Mouse (Mus musculus): Measurements from ENCODE around the gene Reep1.

Gene Reep1

GRCm38 (mm10) chr6:71823085-71823484, 115.7 kb downstream of the Reep1 start:
- TF ChIP-seq CTCF (conservative IDR thresholded peaks at IDR 0.05; ENCODE audit: low read length) (no peak), POU5F1 (IDR thresholded peaks at IDR 0.05; ENCODE audit: borderline replicate concordance, low read length) (no peak)
- Histone ChIP-seq H3K27me3 (ENCODE audit: insufficient read depth, low read length) (no peaks in the 10 kb centered on the region), H3K9me3 (ENCODE audit: low read length) (no peaks in the 10 kb centered on the region), H3K4me3 (replicated peaks; ENCODE audit: low read length) (peak overlapping the region; percentile 95), H3K4me1 (replicated peaks; ENCODE audit: low read depth, low read length) (peaks cover 23% of the 10 kb centered on the region), H3K36me3 (ENCODE audit: insufficient read depth, low read length) (peaks cover 17% of the 10 kb centered on the region)

GRCm38 (mm10) chr6:71823488-71823887, 116.1 kb downstream of the Reep1 start:
- peak overlapping the region; percentile 95 for H3K4me3 ChIP-seq (replicated peaks; ENCODE audit: low read length)
- H3K27me3 ChIP-seq (ENCODE audit: insufficient read depth, low read length) = no peaks in the 10 kb centered on the region
- TF ChIP-seq NANOG (IDR thresholded peaks at IDR 0.05; ENCODE audit: borderline replicate concordance, low read length) (no peak), POU5F1 (IDR thresholded peaks at IDR 0.05; ENCODE audit: borderline replicate concordance, low read length) (no peak), CTCF (conservative IDR thresholded peaks at IDR 0.05; ENCODE audit: low read length) (no peak)
- H3K9me3 ChIP-seq (ENCODE audit: low read length) = no peaks in the 10 kb centered on the region
- peaks cover 13% of the 10 kb centered on the region for H3K36me3 ChIP-seq (ENCODE audit: insufficient read depth, low read length)
- peaks cover 23% of the 10 kb centered on the region for H3K4me1 ChIP-seq (replicated peaks; ENCODE audit: low read depth, low read length)

- Histone ChIP-seq H3K4me3 (replicated peaks; ENCODE audit: low read length) (peak overlapping the region; percentile 95), H3K27me3 (ENCODE audit: insufficient read depth, low read length) (no peaks in the 10 kb centered on the region), H3K9me3 (ENCODE audit: low read length) (no peaks in the 10 kb centered on the region), H3K36me3 (ENCODE audit: insufficient read depth, low read length) (peaks cover 8% of the 10 kb centered on the region), H3K4me1 (replicated peaks; ENCODE audit: low read depth, low read length) (peaks cover 23% of the 10 kb centered on the region)
- TF ChIP-seq CTCF (conservative IDR thresholded peaks at IDR 0.05; ENCODE audit: low read length) (no peak), NANOG (IDR thresholded peaks at IDR 0.05; ENCODE audit: borderline replicate concordance, low read length) (no peak), POU5F1 (IDR thresholded peaks at IDR 0.05; ENCODE audit: borderline replicate concordance, low read length) (no peak)
Measured at GRCm38 (mm10) chr6:71823961-71824360, 116.6 kb downstream of the Reep1 start.

DNA sequence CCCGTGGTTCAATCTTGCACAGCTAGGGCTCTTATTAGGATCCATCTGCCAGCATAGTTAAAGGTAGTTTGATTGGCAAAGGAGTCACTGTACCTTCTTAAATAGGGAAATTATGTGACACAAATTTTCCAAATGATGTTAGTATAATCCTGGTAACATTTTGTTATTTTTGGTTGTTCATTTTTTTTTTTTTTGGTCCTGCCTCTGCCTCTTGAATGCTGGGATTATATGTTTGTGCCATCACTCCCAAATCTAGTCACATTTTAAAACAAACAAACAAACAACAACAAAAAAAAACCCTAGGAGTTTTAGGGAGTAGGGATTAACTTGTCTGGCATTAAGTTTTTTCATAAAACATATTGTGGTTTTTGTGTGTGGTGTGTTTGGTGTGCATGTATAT, 119.5 kb downstream of the Reep1 start, which contains the start of gene Mrpl35:
Gene Mrpl35 (minus strand): TSS at position 101 of the 400 bp plus-strand sequence.
- Histone ChIP-seq H3K4me1 (replicated peaks; ENCODE audit: low read depth, low read length) (peaks cover 30% of the 10 kb centered on the region), H3K27me3 (ENCODE audit: insufficient read depth, low read length) (no peaks in the 10 kb centered on the region), H3K36me3 (ENCODE audit: insufficient read depth, low read length) (no peaks in the 10 kb centered on the region), H3K4me3 (replicated peaks; ENCODE audit: low read length) (no peak within 1 kb of the TSS), H3K9me3 (ENCODE audit: low read length) (no peaks in the 10 kb centered on the region)
- TF ChIP-seq POU5F1 (IDR thresholded peaks at IDR 0.05; ENCODE audit: borderline replicate concordance, low read length) (no peak), NANOG (IDR thresholded peaks at IDR 0.05; ENCODE audit: borderline replicate concordance, low read length) (no peak), CTCF (conservative IDR thresholded peaks at IDR 0.05; ENCODE audit: low read length) (no peak)

GRCm38 (mm10) chr6:71829768-71830167, 122.4 kb downstream of the Reep1 start:
- H3K36me3 ChIP-seq (ENCODE audit: insufficient read depth, low read length) = peaks cover 25% of the 10 kb centered on the region
- TF ChIP-seq POU5F1 (IDR thresholded peaks at IDR 0.05; ENCODE audit: borderline replicate concordance, low read length) = no peak
- TF ChIP-seq NANOG (IDR thresholded peaks at IDR 0.05; ENCODE audit: borderline replicate concordance, low read length) = no peak
- no peak for TF ChIP-seq CTCF (conservative IDR thresholded peaks at IDR 0.05; ENCODE audit: low read length)
- peak overlapping the region; percentile 98 for H3K4me3 ChIP-seq (replicated peaks; ENCODE audit: low read length)
- H3K27me3 ChIP-seq (ENCODE audit: insufficient read depth, low read length) = no peaks in the 10 kb centered on the region
- peaks cover 37% of the 10 kb centered on the region for H3K4me1 ChIP-seq (replicated peaks; ENCODE audit: low read depth, low read length)
- no peaks in the 10 kb centered on the region for H3K9me3 ChIP-seq (ENCODE audit: low read length)

GRCm38 (mm10) chr6:71830690-71831580, 123.6 kb downstream of the Reep1 start, which contains the start of gene Immt:
TSS of gene Immt (plus strand) at chr6:71831331.
- Histone ChIP-seq H3K4me3 (replicated peaks; ENCODE audit: low read length) (peak within 1 kb of the TSS; percentile 98), H3K9me3 (ENCODE audit: low read length) (no peaks in the 10 kb centered on the region), H3K4me1 (replicated peaks; ENCODE audit: low read depth, low read length) (peaks cover 47% of the 10 kb centered on the region), H3K27me3 (ENCODE audit: insufficient read depth, low read length) (no peaks in the 10 kb centered on the region), H3K36me3 (ENCODE audit: insufficient read depth, low read length) (peaks cover 35% of the 10 kb centered on the region)
- TF ChIP-seq NANOG (IDR thresholded peaks at IDR 0.05; ENCODE audit: borderline replicate concordance, low read length) (no peak), CTCF (conservative IDR thresholded peaks at IDR 0.05; ENCODE audit: low read length) (no peak), POU5F1 (IDR thresholded peaks at IDR 0.05; ENCODE audit: borderline replicate concordance, low read length) (no peak)

DNA sequence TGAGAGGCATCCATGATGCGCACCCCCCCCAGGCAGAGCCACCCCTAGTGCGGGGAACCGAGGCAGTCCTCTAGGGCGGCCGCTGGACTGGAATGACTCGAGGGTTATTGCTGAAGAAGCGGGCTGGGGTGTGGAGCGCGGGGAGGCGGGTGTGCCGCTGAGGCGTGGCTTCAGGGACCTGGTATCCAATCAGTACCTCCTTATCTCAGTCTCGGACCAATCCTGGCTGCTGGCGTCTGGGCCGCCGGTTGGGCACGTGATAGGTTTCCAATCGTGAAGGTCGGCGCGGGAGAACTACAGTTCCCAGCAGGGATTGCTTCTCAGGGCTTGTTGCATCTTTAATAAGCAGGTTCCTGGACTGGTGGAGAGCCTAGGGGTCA, 124.2 kb downstream of the Reep1 start:
- Histone ChIP-seq H3K4me1 (replicated peaks; ENCODE audit: low read depth, low read length) (peaks cover 53% of the 10 kb centered on the region), H3K36me3 (ENCODE audit: insufficient read depth, low read length) (peaks cover 40% of the 10 kb centered on the region), H3K27me3 (ENCODE audit: insufficient read depth, low read length) (no peaks in the 10 kb centered on the region), H3K4me3 (replicated peaks; ENCODE audit: low read length) (peak overlapping the region; percentile 98), H3K9me3 (ENCODE audit: low read length) (no peaks in the 10 kb centered on the region)
- TF ChIP-seq CTCF (conservative IDR thresholded peaks at IDR 0.05; ENCODE audit: low read length) (no peak), NANOG (IDR thresholded peaks at IDR 0.05; ENCODE audit: borderline replicate concordance, low read length) (no peak), POU5F1 (IDR thresholded peaks at IDR 0.05; ENCODE audit: borderline replicate concordance, low read length) (no peak)

DNA sequence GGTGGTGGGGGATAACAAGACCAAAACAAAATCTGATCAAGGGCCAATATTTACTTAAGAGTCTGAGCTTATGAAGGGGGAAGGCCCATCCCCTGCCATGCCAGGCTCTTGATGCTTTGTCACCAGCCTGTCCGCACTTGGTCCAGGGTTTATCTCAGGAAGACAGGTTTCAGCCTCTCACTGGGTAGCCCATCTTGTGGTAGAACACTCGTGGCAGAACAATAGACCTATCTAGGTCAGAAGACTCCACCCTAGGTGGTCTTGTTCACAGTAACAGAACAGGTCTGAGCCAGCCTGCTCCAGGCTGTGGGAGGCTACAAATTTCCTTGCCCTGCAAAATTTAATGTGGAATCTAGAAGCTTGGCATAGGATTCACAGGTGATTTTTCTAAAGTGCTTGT, 129.4 kb downstream of the Reep1 start:
- Histone ChIP-seq H3K9me3 (ENCODE audit: low read length) (no peaks in the 10 kb centered on the region), H3K4me3 (replicated peaks; ENCODE audit: low read length) (peak overlapping the region; percentile 45; the same call in 1 of the 2 replicates), H3K27me3 (ENCODE audit: insufficient read depth, low read length) (no peaks in the 10 kb centered on the region), H3K4me1 (replicated peaks; ENCODE audit: low read depth, low read length) (peaks cover 91% of the 10 kb centered on the region), H3K36me3 (ENCODE audit: insufficient read depth, low read length) (peaks cover 47% of the 10 kb centered on the region)
- TF ChIP-seq CTCF (conservative IDR thresholded peaks at IDR 0.05; ENCODE audit: low read length) = no peak
- peak; percentile 46; the same call in 1 of the 2 replicates for TF ChIP-seq NANOG (IDR thresholded peaks at IDR 0.05; ENCODE audit: borderline replicate concordance, low read length)
- no peak for TF ChIP-seq POU5F1 (IDR thresholded peaks at IDR 0.05; ENCODE audit: borderline replicate concordance, low read length)

All from E14TG2a.4 (cell line).